Mouse (Mus musculus): ENCODE results near the gene Crlf1.

GRCm38 (mm10) chr8:70461765-70462515, 31.0 kb upstream of the Crlf1 start:
- TF ChIP-seq POLR2A (IDR thresholded peaks at IDR 0.05; ENCODE audit: extremely low read depth, insufficient read depth, low read length) (no peak), CTCF (IDR thresholded peaks at IDR 0.05; ENCODE audit: extremely low read depth, insufficient read depth, low read length) (no peak)
